Mouse (Mus musculus) gonadal fat pad, adult 2 months (tissue): ENCODE data around the gene Epb41l4b. TPM values are rescaled to one million over a fixed set of nuclear protein-coding genes. Genes with fewer than 3 reads are reported as not detected.

Source experiments
- DNase-seq: peaks from one replicate; pipeline ENCODE4 v3.0.0-alpha.2; 2012; ENCODE audit warnings: low read depth
- polyA plus RNA-seq: library from polyadenylated mRNA; depleted of rRNA; stranded (reverse); fragments of >200 nt; gene quantifications from 2 replicates; pipeline ENCODE4 v1.2.3, GENCODE M21; 2012; rRNA removed

Gene Epb41l4b
- 25.4 and 25.8 TPM in 2 replicates for polyA plus RNA-seq

GRCm38 (mm10) chr4:57143026-57143937 lies at the start of gene Epb41l4b:
TSS of gene Epb41l4b (minus strand) at chr4:57143437.
- no peak for DNase-seq

GRCm38 (mm10) chr4:57191543-57192283 lies 48.5 kb upstream of the Epb41l4b start:
- DNase-seq = no peak

GRCm38 (mm10) chr4:57189881-57190280 lies 46.6 kb upstream of the Epb41l4b start:
- DNase-seq = no peak

GRCm38 (mm10) chr4:57186035-57186434 lies 42.8 kb upstream of the Epb41l4b start:
- no peak for DNase-seq

GRCm38 (mm10) chr4:57185462-57185861 lies 42.2 kb upstream of the Epb41l4b start:
- no peak for DNase-seq

- DNase-seq = no peak
Observed at GRCm38 (mm10) chr4:57183493-57183892, 40.3 kb upstream of the Epb41l4b start.

- DNase-seq = no peak
Observed at GRCm38 (mm10) chr4:57181538-57181937, 38.3 kb upstream of the Epb41l4b start.

GRCm38 (mm10) chr4:57178881-57179280 lies 35.6 kb upstream of the Epb41l4b start:
- no peak for DNase-seq

GRCm38 (mm10) chr4:57175329-57175728 lies 32.1 kb upstream of the Epb41l4b start:
- DNase-seq = no peak

- no peak for DNase-seq
Observed at GRCm38 (mm10) chr4:57172861-57173260, 29.6 kb upstream of the Epb41l4b start.

GRCm38 (mm10) chr4:57171817-57172216 lies 28.6 kb upstream of the Epb41l4b start:
- DNase-seq = no peak

- no peak for DNase-seq
Observed at GRCm38 (mm10) chr4:57168680-57169079, 25.4 kb upstream of the Epb41l4b start.

GRCm38 (mm10) chr4:57168277-57168676 lies 25.0 kb upstream of the Epb41l4b start:
- no peak for DNase-seq

GRCm38 (mm10) chr4:57166922-57167870 lies 24.0 kb upstream of the Epb41l4b start:
- DNase-seq = no peak

- no peak for DNase-seq
Observed at GRCm38 (mm10) chr4:57165654-57166053, 22.4 kb upstream of the Epb41l4b start.

GRCm38 (mm10) chr4:57164578-57165210 lies 21.5 kb upstream of the Epb41l4b start:
- DNase-seq = no peak

GRCm38 (mm10) chr4:57162789-57163722 lies 19.8 kb upstream of the Epb41l4b start:
- DNase-seq = no peak

GRCm38 (mm10) chr4:57160571-57160970 lies 17.3 kb upstream of the Epb41l4b start:
- no peak for DNase-seq

- no peak for DNase-seq
Observed at GRCm38 (mm10) chr4:57156549-57157169, 13.4 kb upstream of the Epb41l4b start.
